Mouse (Mus musculus) kidney, adult 2 months (tissue): ENCODE results near the gene Hist1h2bg. TPM values are rescaled to one million over a fixed set of nuclear protein-coding genes. Genes with fewer than 3 reads are reported as not detected.

Source experiments
- DNase-seq: peaks from one replicate; pipeline ENCODE4 v3.0.0; 2021
- H3K27ac ChIP-seq: fragments of 200-500 bp; 2 replicates; pipeline ENCODE4 v1.5.1; 2012; ENCODE audit warnings: low read depth, low read length, control low read depth, inconsistent platforms; ENCODE audit not compliant: insufficient read depth
- H3K27me3 ChIP-seq: fragments of 200-500 bp; replicated peaks from 2 replicates; pipeline ENCODE4 v1.6.1; 2012; ENCODE audit warnings: mild to moderate bottlenecking, moderate library complexity, low read length, inconsistent platforms; ENCODE audit not compliant: control insufficient read depth, insufficient read depth
- H3K36me3 ChIP-seq: fragments of 200-500 bp; 2 replicates; pipeline ENCODE4 v1.6.1; 2012; ENCODE audit warnings: mild to moderate bottlenecking, moderate library complexity, low read length, inconsistent platforms; ENCODE audit not compliant: control insufficient read depth, insufficient read depth
- H3K4me1 ChIP-seq: fragments of 200-500 bp; 2 replicates; pipeline ENCODE4 v1.6.1; 2011; ENCODE audit warnings: low read length; ENCODE audit not compliant: control insufficient read depth, insufficient read depth
- H3K4me3 ChIP-seq: fragments of 200-500 bp; 2 replicates; pipeline ENCODE4 v1.5.1; 2011; ENCODE audit warnings: mild to moderate bottlenecking, low read depth, low read length, control low read depth; ENCODE audit not compliant: insufficient read depth
- CTCF ChIP-seq: fragments of 200-500 bp; conservative IDR thresholded peaks from 2 replicates; pipeline ENCODE4 v1.5.1; 2011; ENCODE audit warnings: low read depth, mild to moderate bottlenecking, control low read depth, low read length, moderate library complexity, mixed read lengths; ENCODE audit not compliant: insufficient read depth, insufficient read length
- POLR2A ChIP-seq: fragments of 200-500 bp; IDR thresholded peaks from one replicate; pipeline ENCODE4 v1.6.1; 2011; ENCODE audit warnings: low read depth, low read length, control low read depth
- WGBS: fragments of 180-500 bp; shearing (Covaris S2); methylation state at CpG from one replicate; pipeline ENCODE4 v1.1.7; 2018; 5-methylcytosine and 5-hydroxymethylcytosine counted together
- polyA plus RNA-seq: library from polyadenylated mRNA; depleted of rRNA; stranded (reverse); fragments of >200 nt; gene quantifications from 2 replicates; pipeline ENCODE4 v1.2.3, GENCODE M21; 2012

Gene Hist1h2bg
- polyA plus RNA-seq, 1 experiment, result 3.1 TPM

GRCm38 (mm10) chr13:23592614-23593013, 21.4 kb downstream of the Hist1h2bg start:
- 43% methylated on average over 7 of the region's 7 CpGs for WGBS
- TF ChIP-seq POLR2A (no peak), CTCF (no peak)
- no peaks in the 10 kb centered on the region for H3K27me3 ChIP-seq
- peaks cover 2% of the 10 kb centered on the region; the same call in 1 of the 2 replicates for H3K4me1 ChIP-seq
- H3K27ac ChIP-seq, result no peak overlapping the region
- H3K4me3 ChIP-seq, result no peak overlapping the region
- no peaks in the 10 kb centered on the region for H3K36me3 ChIP-seq
- peak; percentile 8 for DNase-seq

DNA sequence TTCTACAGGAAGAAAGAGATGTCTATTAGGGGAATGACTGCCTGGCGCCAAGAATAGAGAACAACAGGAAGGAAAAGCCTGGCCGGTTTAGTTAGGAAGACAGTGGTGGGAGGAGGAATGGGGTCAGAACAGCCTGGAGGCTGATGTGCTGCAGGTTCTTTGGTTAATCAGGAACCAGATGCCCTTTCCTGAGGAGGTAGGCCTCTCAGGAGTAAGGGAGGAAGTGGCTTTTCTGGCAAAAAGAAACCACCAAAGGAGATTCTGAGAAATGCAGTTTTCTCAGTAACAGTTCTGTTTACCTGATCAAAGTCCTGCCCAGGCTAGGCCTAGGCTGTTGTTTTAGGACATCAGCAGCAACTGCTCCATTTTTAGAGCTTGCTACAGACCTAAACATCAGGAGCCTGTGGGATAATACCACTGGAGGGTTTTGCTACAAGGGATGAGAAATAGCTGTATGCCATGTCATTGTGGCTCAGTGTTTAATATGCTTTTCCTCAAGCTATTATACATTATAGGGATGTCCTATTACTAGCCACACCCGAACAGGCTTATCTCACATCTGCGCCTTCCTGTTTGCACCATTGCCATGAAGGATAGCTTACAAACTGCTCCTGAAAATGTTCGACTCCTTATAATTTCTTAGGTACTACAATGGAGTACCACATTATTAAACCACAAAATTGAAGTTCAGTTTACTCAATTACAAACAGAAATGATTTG, 22.0 kb downstream of the Hist1h2bg start:
- TF ChIP-seq POLR2A (no peak), CTCF (no peak)
- Histone ChIP-seq H3K4me3 (no peak overlapping the region), H3K36me3 (no peaks in the 10 kb centered on the region), H3K27me3 (no peaks in the 10 kb centered on the region), H3K4me1 (peaks cover 2% of the 10 kb centered on the region; the same call in 1 of the 2 replicates), H3K27ac (peak overlapping the region; percentile 1; the same call in 1 of the 2 replicates)
- 43% methylated on average over 5 of the region's 5 CpGs for WGBS
- DNase-seq, result peak; percentile 80

GRCm38 (mm10) chr13:23595185-23595584, 24.0 kb downstream of the Hist1h2bg start:
- no peak overlapping the region for H3K27ac ChIP-seq
- H3K36me3 ChIP-seq, result no peaks in the 10 kb centered on the region
- DNase-seq, result no peak
- H3K4me3 ChIP-seq, result no peak overlapping the region
- no peaks in the 10 kb centered on the region for H3K27me3 ChIP-seq
- peaks cover 2% of the 10 kb centered on the region; the same call in 1 of the 2 replicates for H3K4me1 ChIP-seq
- WGBS, result 91% methylated on average over 2 of the region's 2 CpGs
- TF ChIP-seq POLR2A, result no peak
- no peak for TF ChIP-seq CTCF

- no peaks in the 10 kb centered on the region for H3K27me3 ChIP-seq
- H3K4me1 ChIP-seq, result peaks cover 2% of the 10 kb centered on the region; the same call in 1 of the 2 replicates
- TF ChIP-seq POLR2A (no peak), CTCF (no peak)
- H3K36me3 ChIP-seq, result no peaks in the 10 kb centered on the region
- 85% methylated on average over 7 of the region's 7 CpGs for WGBS
- DNase-seq, result no peak
- H3K27ac ChIP-seq, result no peak overlapping the region
- H3K4me3 ChIP-seq, result no peak overlapping the region
Measured at GRCm38 (mm10) chr13:23595622-23596372, 24.6 kb downstream of the Hist1h2bg start.

- Histone ChIP-seq H3K4me1 (peaks cover 1% of the 10 kb centered on the region; the same call in 1 of the 2 replicates), H3K4me3 (no peak overlapping the region), H3K36me3 (no peaks in the 10 kb centered on the region), H3K27ac (no peak overlapping the region), H3K27me3 (no peaks in the 10 kb centered on the region)
- DNase-seq, result peak; percentile 76
- TF ChIP-seq CTCF (peak; percentile 74), POLR2A (no peak)
- WGBS, result 7% methylated on average over 9 of the region's 9 CpGs
Measured at GRCm38 (mm10) chr13:23597957-23598356, 26.8 kb downstream of the Hist1h2bg start.

DNA sequence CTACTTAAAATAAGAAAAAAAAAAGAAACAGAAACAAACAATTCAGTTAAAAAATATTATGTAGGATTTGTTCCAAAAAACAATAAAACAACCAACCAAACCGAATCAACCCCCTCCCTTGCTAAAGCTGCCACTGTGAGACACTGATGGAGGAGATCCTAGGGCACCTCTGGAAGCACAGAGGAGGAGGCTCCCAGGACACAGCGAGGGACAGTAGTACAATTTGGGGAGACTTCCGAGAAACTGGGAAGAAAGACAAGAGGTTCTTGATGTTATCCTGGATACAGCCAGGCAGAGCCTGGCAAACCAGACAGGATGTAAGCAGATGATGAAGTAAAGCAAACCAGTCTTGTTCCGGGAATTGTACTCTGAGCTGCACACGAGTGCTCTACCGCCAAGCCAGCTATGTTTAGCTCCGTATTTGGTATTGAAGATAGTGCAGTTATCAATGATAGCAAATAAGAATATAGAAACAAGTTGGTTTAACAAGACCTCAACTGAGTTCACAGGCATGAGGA, 32.0 kb downstream of the Hist1h2bg start:
- TF ChIP-seq POLR2A (no peak), CTCF (no peak)
- no peaks in the 10 kb centered on the region for H3K4me1 ChIP-seq
- no peaks in the 10 kb centered on the region for H3K36me3 ChIP-seq
- WGBS, result 65% methylated on average over 7 of the region's 7 CpGs
- no peaks in the 10 kb centered on the region for H3K27me3 ChIP-seq
- no peak overlapping the region for H3K4me3 ChIP-seq
- no peak for DNase-seq
- H3K27ac ChIP-seq, result no peak overlapping the region

DNA sequence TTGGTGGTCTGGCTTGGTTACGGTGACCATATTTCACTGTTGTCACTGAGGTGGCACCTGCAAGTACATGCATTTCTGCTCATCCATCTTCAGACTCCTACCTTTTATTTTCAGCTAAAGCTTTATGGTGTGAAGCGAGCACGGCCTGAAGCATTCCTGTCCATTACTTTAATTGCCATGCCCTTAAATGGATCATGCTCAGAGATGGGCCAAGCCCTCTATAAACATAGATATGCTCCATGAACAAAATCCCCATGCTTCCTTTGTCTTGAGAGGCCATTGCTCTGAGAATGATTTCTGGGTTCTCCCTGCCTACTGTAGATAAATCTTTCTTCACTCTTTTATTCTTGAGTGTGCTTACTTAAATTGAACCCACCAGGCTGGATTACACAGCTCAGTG, 33.3 kb downstream of the Hist1h2bg start:
- TF ChIP-seq CTCF, result no peak
- no peak for TF ChIP-seq POLR2A
- 55% methylated on average over 3 of the region's 3 CpGs for WGBS
- H3K36me3 ChIP-seq, result no peaks in the 10 kb centered on the region
- no peaks in the 10 kb centered on the region for H3K27me3 ChIP-seq
- DNase-seq, result no peak
- H3K27ac ChIP-seq, result no peak overlapping the region
- no peaks in the 10 kb centered on the region for H3K4me1 ChIP-seq
- H3K4me3 ChIP-seq, result no peak overlapping the region
